12 mouse cellular contexts compared by ENCODE assay signal in genomic region chr3:79308605-79309004, GRCm38 (mm10). TPM values are rescaled to one million over a fixed set of nuclear protein-coding genes. Genes with fewer than 3 reads are reported as not detected.
"Had no signal": no experiment of that assay in that cellular context is flagged by ENCODE, and none has a peak within 500 bp of the region (broad histone marks: within the 10 kb centered on the region; RNA-seq: fewer than 3 reads in every experiment).

No protein-coding gene starts in this region.

- DNase-seq: right cerebral cortex, adult 18-20 months; right cerebral cortex, postnatal 14 days; right cerebral cortex, postnatal 25 days; right cerebral cortex, postnatal 4 days; spleen, adult 18-20 months; thymus, adult 18-20 months; thymus, adult 2 months; thymus, postnatal 14 days; thymus, postnatal 25 days; thymus, postnatal 36 days; thymus, postnatal 4 days had no signal

RNA-seq across cellular contexts. Expression of gene Gm17359, which starts 27.9 kb away (rescaled TPM):
- total RNA-seq: neutrophil, adult 5-6 weeks had no signal
